Mouse (Mus musculus) hindbrain, embryonic 11.5 days (tissue): ENCODE results near the gene Dcaf8. TPM values are rescaled to one million over a fixed set of nuclear protein-coding genes. Genes with fewer than 3 reads are reported as not detected.
A peak's percentile ranks its signal among the peaks of the same experiment; 100 is the strongest.

Experiments used
- ATAC-seq: fragments of 200-750 bp; cut with Nextera tagmentation; 2 replicates; pipeline ENCODE4 v1.8.0; 2017; ENCODE audit warnings: mild to moderate bottlenecking, moderate TSS enrichment, moderate library complexity; ENCODE audit not compliant: low FRiP score
- DNase-seq: peaks from one replicate; pipeline ENCODE4 v3.0.0-alpha.2; 2015; ENCODE audit warnings: low spot score
- H3K27ac ChIP-seq: fragments of 300-500 bp; sonication (generic); 2 replicates; pipeline ENCODE4 v1.5.1; 2014; ENCODE audit warnings: mild to moderate bottlenecking, low read depth, low read length
- H3K27me3 ChIP-seq: fragments of 300-500 bp; sonication (generic); 2 replicates; pipeline ENCODE4 v1.6.1; 2014; ENCODE audit warnings: mild to moderate bottlenecking, low read length, moderate library complexity, mixed read lengths; ENCODE audit not compliant: control insufficient read depth, insufficient read depth
- H3K36me3 ChIP-seq: fragments of 300-500 bp; sonication (generic); 2 replicates; pipeline ENCODE4 v1.6.1; 2014; ENCODE audit warnings: mild to moderate bottlenecking, low read length, moderate library complexity, mixed read lengths; ENCODE audit not compliant: control insufficient read depth, insufficient read depth
- H3K4me1 ChIP-seq: fragments of 300-500 bp; sonication (generic); replicated peaks from 2 replicates; pipeline ENCODE4 v1.6.1; 2014; ENCODE audit warnings: low read length, mixed read lengths; ENCODE audit not compliant: control insufficient read depth, insufficient read depth
- H3K4me2 ChIP-seq: fragments of 300-500 bp; sonication (generic); replicated peaks from 2 replicates; pipeline ENCODE4 v1.6.1; 2014; ENCODE audit warnings: mild to moderate bottlenecking, low read depth, low read length
- H3K4me3 ChIP-seq: fragments of 300-500 bp; sonication (generic); 2 replicates; pipeline ENCODE4 v1.5.1; 2014; ENCODE audit warnings: low read depth, low read length
- H3K9ac ChIP-seq: fragments of 300-500 bp; sonication (generic); 2 replicates; pipeline ENCODE4 v1.6.1; 2014; ENCODE audit warnings: low read depth, low read length
- H3K9me3 ChIP-seq: fragments of 300-500 bp; sonication (generic); 2 replicates; pipeline ENCODE4 v1.6.1; 2016; ENCODE audit warnings: low read length; ENCODE audit not compliant: control insufficient read depth
- WGBS: fragments of 180-500 bp; shearing (Covaris S2); extraction: QIAGEN DNeasy Blood & Tissue Kit; methylation state at CpG from one replicate; pipeline ENCODE4 v1.1.7; 2014; 5-methylcytosine and 5-hydroxymethylcytosine counted together
- polyA plus RNA-seq: library from polyadenylated mRNA; unstranded; fragments of >200 nt; fragmentation: Nextera tagmentation; extraction: Ambion mirVana; gene quantifications from 2 replicates; pipeline ENCODE4 v1.2.1, GENCODE M21; 2014

The Dcaf8 gene
- polyA plus RNA-seq, 1 experiment from 2014 or later, result 87.8 TPM

DNA sequence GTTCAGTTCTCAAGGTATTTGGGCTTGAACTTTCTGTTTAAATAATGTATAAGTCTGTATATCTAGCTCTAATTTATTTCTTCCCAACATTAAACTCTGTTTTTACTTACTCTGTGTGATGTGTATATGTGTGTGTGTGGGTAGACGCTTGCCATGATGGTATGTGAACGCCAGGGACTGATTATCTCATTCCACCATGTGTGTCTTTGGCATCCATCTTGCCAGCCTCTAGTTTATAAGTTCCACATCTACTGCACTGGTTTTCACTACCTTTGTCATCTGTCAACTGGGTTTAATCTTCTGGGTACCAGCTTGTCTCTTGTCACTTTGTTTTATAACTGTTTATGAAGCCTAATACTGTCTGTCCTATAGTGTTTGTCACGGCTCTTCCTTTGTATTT, 7.6 kb downstream of the Dcaf8 start:
- Histone ChIP-seq H3K36me3 (no peaks in the 10 kb centered on the region), H3K4me2 (no peak overlapping the region), H3K4me1 (no peaks in the 10 kb centered on the region), H3K4me3 (no peak overlapping the region), H3K27ac (no peak overlapping the region), H3K9ac (no peak overlapping the region), H3K27me3 (no peaks in the 10 kb centered on the region), H3K9me3 (no peaks in the 10 kb centered on the region)
- 98% methylated on average over 3 of the region's 3 CpGs for WGBS
- DNase-seq (no peak), ATAC-seq (no peak)

DNA sequence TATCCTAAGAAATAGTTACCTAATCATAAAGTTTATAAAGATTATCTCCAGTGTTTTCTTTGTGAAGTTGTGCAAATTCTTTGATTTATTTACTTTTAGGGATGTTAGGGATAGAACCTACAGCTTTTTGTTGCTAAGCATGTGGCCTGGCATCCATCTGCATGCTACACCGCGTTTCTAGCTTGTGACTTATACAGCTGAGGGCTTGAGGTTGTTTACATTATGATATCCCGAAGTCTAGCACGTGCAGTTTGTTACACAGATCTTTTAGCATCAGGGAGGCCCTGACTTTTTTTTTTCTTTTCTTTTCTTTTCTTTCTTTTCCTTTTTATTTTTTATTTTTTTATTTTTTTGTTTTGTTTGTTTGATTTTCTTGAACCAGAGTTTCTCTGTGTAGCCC, 12.1 kb downstream of the Dcaf8 start:
- no peak overlapping the region for H3K27ac ChIP-seq
- WGBS, result 85% methylated on average over 4 of the region's 4 CpGs
- H3K27me3 ChIP-seq, result no peaks in the 10 kb centered on the region
- no peak overlapping the region for H3K4me2 ChIP-seq
- no peaks in the 10 kb centered on the region for H3K36me3 ChIP-seq
- H3K4me3 ChIP-seq, result no peak overlapping the region
- H3K4me1 ChIP-seq, result no peaks in the 10 kb centered on the region
- no peaks in the 10 kb centered on the region for H3K9me3 ChIP-seq
- ATAC-seq (no peak), DNase-seq (no peak)
- no peak overlapping the region for H3K9ac ChIP-seq

DNA sequence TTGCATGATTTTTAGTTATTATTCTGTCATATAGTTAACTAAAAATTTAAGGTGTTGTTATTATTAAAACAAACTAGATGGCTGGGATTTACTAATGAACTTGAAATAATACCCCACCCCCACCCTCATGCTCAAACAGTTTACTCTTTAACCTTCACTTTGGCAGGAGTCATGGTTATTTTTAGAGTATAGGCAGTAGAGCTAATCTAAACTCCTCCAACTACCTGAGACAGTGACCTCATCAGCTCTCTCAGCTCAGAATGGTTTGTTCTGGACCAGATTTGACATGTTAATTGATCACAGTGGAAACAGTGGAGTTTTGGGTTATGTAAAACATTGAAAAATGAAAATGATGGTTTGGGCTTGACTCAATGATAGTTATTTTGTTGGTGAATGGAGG, 12.6 kb downstream of the Dcaf8 start:
- Histone ChIP-seq H3K27ac (no peak overlapping the region), H3K4me2 (no peak overlapping the region), H3K9ac (no peak overlapping the region), H3K4me1 (no peaks in the 10 kb centered on the region), H3K36me3 (no peaks in the 10 kb centered on the region), H3K27me3 (no peaks in the 10 kb centered on the region), H3K4me3 (no peak overlapping the region), H3K9me3 (no peaks in the 10 kb centered on the region)
- ATAC-seq, result no peak
- DNase-seq, result no peak

DNA sequence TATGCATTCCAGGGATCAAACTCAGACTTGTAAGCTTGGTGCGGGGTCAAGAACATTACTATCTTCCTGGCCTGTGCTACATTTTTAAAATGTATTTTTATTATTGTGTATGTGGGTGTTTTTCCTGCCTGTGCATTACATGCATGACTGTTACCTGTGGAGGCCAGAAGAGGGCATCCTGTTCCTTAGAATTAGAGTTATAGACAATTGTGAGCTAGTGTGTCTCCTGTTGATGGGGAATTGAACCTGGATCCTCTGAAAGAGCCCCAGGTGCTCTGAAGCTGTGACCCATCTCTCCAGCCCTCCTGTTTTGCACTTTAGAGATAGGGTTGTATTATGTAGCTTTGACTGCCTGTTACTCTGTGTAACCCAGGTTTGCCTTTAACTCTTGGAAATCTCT, 14.1 kb downstream of the Dcaf8 start:
- no peaks in the 10 kb centered on the region for H3K9me3 ChIP-seq
- no peak overlapping the region for H3K27ac ChIP-seq
- no peaks in the 10 kb centered on the region for H3K27me3 ChIP-seq
- DNase-seq (peak; percentile 45), ATAC-seq (no peak)
- H3K36me3 ChIP-seq, result no peaks in the 10 kb centered on the region
- H3K4me2 ChIP-seq, result no peak overlapping the region
- 95% methylated on average over 1 of the region's 1 CpGs for WGBS
- H3K4me3 ChIP-seq, result no peak overlapping the region
- H3K9ac ChIP-seq, result no peak overlapping the region
- H3K4me1 ChIP-seq, result no peaks in the 10 kb centered on the region

DNA sequence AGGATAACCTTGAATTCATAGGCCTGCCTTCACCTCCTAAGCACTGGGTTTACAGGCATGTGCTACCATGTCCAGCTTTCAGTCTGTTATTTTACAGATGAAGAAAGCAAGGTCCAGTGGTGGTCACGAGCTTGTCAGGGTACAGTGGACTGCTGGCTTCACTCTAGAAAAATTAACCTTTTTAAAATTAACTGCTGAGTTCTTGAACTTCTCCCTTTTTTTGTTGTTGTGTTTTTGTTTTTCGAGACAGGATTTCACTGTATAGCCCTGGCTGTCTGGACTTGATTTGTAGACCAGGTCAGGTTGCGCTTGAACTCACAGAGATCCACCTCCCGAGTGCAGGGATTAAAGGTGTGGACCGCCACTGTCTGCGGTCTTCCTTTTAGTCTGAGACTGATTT, 15.1 kb downstream of the Dcaf8 start:
- no peaks in the 10 kb centered on the region for H3K27me3 ChIP-seq
- no peaks in the 10 kb centered on the region; the same call in 1 of the 2 replicates for H3K36me3 ChIP-seq
- no peak overlapping the region for H3K4me2 ChIP-seq
- no peak for ATAC-seq
- H3K9me3 ChIP-seq, result no peaks in the 10 kb centered on the region
- H3K27ac ChIP-seq, result no peak overlapping the region
- DNase-seq, result no peak
- H3K9ac ChIP-seq, result no peak overlapping the region
- H3K4me1 ChIP-seq, result no peaks in the 10 kb centered on the region
- 92% methylated on average over 6 of the region's 6 CpGs for WGBS
- H3K4me3 ChIP-seq, result no peak overlapping the region

DNA sequence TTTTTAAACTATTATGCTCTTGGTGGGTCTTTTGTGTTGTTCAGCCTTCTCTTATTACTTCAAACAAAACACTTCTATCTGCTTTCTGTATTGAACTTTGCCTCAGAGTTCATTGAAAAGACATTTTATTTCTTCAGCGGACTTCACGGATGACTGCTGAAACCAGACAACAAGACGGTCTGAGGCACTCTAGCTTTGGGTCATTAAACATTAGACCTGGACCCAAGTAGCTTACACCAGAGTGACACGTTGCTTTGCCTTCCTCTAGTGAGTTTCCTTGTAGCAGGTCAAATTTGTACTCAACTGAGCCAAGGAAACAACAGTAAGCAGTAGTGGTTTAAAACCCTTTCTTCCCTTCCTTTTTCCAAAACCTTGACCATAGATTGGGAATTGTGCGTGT, 20.0 kb downstream of the Dcaf8 start:
- no peak overlapping the region for H3K9ac ChIP-seq
- no peak overlapping the region for H3K27ac ChIP-seq
- ATAC-seq (no peak), DNase-seq (no peak)
- no peaks in the 10 kb centered on the region for H3K9me3 ChIP-seq
- H3K4me3 ChIP-seq, result no peak overlapping the region
- no peaks in the 10 kb centered on the region for H3K27me3 ChIP-seq
- no peak overlapping the region for H3K4me2 ChIP-seq
- peaks cover 3% of the 10 kb centered on the region for H3K36me3 ChIP-seq
- 81% methylated on average over 5 of the region's 5 CpGs for WGBS
- no peaks in the 10 kb centered on the region for H3K4me1 ChIP-seq

DNA sequence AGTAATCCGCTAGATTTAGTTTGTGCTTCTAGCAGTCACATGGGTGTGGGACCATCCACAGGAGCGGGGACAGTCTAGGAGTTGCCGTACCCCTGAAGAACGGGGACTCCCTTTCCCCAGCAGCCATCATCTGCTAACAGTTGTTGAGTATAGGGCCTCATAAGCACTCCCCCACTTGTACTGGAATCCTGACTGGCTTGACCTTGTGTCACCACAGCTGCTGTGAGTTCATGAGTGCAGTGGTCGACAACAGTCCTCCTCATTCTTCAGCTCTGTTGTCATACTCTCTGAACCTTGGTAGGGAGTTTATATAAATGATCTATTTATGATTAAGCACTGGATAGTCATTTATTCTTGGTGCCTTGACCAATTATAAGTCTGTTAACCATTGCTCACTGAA, 21.9 kb downstream of the Dcaf8 start:
- Histone ChIP-seq H3K4me2 (no peak overlapping the region), H3K9ac (no peak overlapping the region), H3K36me3 (peaks cover 15% of the 10 kb centered on the region), H3K4me1 (no peaks in the 10 kb centered on the region), H3K27me3 (no peaks in the 10 kb centered on the region), H3K27ac (no peak overlapping the region), H3K9me3 (no peaks in the 10 kb centered on the region), H3K4me3 (no peak overlapping the region)
- 94% methylated on average over 5 of the region's 5 CpGs for WGBS
- no peak for DNase-seq
- ATAC-seq, result no peak

DNA sequence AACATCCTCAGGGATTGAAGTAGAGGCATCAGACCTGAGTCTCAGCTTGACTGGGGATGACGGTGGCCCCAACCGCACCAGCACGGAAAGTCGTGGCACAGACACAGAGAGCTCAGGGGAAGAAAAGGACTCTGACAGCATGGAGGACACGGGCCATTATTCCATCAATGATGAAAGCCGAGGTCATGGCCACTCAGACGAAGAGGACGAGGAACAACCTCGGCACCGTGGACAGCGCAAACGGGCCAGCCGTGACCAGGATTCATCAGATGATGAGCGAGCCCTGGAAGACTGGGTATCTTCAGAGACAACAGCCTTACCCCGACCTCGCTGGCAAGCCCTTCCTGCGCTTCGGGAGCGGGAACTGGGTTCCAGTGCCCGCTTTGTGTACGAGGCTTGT, 24.5 kb downstream of the Dcaf8 start:
- H3K4me1 ChIP-seq, result no peaks in the 10 kb centered on the region
- ATAC-seq (no peak), DNase-seq (no peak)
- 91% methylated on average over 21 of the region's 21 CpGs for WGBS
- H3K9me3 ChIP-seq, result no peaks in the 10 kb centered on the region
- H3K9ac ChIP-seq, result no peak overlapping the region
- H3K36me3 ChIP-seq, result peaks cover 15% of the 10 kb centered on the region
- no peak overlapping the region for H3K4me2 ChIP-seq
- H3K27ac ChIP-seq, result no peak overlapping the region
- H3K27me3 ChIP-seq, result no peaks in the 10 kb centered on the region
- no peak overlapping the region for H3K4me3 ChIP-seq

DNA sequence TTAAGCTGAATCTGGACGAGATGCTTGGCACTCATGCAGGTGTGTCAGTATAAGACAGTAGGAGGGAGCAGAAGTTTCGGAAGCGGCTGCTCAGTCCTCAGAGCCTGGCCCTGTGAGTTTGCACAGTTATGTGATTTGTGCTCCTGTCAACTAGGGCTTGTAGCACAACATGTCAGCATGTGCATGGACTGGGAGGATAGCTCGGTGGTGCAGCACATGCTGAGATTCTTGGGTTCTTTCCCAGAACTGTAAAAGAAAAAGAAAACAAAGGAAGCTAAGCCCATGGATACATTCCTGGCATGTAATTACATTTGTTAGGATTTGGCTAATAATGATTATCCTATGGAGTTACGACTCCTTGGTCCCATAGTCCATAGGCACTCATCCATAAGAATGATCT, 25.3 kb downstream of the Dcaf8 start:
- Histone ChIP-seq H3K36me3 (peaks cover 18% of the 10 kb centered on the region), H3K4me2 (no peak overlapping the region), H3K4me3 (no peak overlapping the region), H3K9me3 (no peaks in the 10 kb centered on the region), H3K27ac (no peak overlapping the region), H3K9ac (no peak overlapping the region), H3K4me1 (no peaks in the 10 kb centered on the region), H3K27me3 (no peaks in the 10 kb centered on the region)
- no peak for ATAC-seq
- DNase-seq, result no peak
- WGBS, result 93% methylated on average over 5 of the region's 5 CpGs
